Mouse (Mus musculus): ENCODE data around the gene Grin3b. TPM values are rescaled to one million over a fixed set of nuclear protein-coding genes. Genes with fewer than 3 reads are reported as not detected.

Gene Grin3b
- total RNA-seq, 2 experiments from 2014 or later: not detected

DNA sequence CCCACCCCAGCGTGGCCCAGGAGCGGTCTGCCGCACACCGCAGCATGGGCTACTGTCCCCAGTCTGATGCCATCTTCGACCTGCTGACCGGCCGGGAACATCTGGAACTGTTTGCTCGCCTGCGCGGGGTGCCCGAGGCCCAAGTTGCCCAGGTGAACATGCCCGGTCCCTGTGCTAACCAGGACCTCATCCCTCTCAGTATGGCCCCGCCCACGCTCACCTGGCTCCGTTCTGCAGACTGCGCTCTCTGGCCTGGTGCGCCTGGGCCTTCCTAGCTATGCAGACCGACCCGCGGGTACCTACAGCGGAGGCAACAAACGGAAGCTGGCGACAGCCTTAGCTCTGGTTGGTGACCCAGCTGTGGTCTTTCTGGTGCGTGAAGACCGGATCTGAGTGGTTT, 43.1 kb downstream of the Grin3b start:
- no peak for ATAC-seq (replicated peaks; ENCODE audit: poor library complexity)

DNA sequence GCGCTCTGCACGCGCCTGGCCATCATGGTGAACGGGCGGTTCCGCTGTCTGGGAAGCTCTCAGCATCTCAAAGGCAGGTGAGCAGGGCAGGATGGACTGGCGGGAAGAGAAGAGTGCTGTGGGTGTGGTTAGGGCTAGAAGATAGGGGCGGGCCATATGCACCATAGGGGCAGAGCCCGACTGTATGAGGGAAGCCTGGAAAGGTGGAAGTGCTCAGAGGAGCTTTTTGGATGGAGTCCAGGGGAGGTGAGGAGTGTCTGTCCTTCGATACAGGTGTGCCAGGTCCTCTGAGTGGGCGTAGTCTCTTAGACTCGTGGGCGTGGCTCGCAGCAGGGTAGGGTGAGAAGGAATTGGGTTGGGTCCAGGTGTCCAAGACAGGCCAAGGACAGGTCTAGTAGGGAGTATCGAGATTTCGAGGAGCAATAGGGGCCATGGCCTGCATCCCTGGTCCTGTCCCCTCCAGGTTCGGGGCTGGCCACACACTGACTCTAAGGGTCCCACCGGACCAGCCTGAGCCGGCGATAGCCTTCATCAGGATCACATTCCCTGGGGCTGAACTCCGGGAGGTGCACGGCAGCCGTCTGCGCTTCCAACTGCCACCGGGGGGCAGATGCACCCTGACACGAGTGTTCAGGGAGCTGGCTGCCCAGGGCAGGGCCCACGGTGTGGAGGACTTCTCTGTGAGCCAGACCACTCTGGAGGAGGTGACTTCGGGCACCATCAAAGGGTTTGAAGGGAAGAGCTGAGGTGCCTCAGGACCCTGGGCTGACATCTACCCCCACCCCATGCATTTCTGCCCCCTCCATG, 44.2 kb downstream of the Grin3b start:
- no peak for ATAC-seq (replicated peaks; ENCODE audit: poor library complexity)

DNA sequence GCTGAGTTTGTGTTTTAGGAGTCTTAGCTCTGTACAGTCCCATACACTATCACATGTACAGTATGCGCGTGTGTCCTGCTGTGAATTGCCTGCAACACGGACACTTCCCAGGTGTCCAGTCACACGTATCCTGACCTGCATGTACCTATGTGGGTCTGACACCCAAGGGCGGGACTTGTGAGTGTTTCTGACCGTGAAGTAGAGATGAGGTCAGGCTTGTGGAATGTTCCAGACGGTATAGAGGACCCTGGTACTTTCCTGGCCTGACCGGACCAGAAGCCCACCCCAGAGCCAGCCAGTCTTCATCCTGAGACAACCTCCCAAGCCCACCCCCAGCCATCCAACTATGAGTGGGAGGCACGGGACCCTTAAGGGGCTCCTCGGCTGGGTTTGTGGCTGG, 45.1 kb downstream of the Grin3b start:
- ATAC-seq (replicated peaks; ENCODE audit: poor library complexity): no peak

DNA sequence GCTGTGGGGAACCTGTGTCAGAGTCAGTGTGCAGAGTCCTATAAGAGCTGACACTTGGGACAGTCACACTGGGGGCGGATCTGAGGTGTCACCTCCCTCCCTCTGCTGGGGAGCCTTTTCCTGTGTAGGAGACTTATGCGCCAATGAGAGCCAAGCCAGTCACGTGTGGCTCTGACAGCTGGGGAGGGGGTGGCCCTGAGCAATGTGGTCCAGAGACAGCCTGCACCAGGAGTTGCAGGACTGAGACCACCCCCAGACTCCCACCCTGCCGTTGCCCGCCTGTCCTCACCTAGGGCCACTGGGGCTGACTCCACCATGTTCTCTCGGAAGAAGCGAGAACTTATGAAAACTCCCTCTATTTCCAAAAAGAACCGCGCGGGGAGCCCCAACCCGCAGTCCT, 46.0 kb downstream of the Grin3b start, which contains the start of gene Arhgap45:
Gene Arhgap45 (plus strand): TSS at position 143 of the 400 bp plus-strand sequence.
- ATAC-seq (replicated peaks; ENCODE audit: poor library complexity): peak; percentile 80

DNA sequence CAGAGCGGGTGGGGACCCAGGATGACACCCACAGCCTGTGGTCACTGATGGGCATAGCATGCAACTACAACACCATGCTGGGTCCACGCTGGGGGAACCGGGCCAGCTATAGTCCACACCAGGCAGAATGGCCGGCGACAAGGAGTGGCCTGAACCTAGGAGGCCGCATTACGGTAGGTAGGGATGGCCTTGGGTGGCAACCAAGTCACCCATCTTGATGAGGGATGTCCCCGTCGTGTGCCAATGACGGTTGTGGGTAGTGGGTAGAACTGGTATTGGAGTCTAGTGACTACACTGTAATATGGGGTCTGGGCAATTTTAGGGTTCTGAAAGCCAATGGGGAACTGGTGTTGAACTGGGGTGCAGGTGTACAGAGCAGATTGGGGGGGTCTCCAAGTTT, 46.4 kb downstream of the Grin3b start:
- peak; percentile 26 for ATAC-seq (replicated peaks; ENCODE audit: poor library complexity)

DNA sequence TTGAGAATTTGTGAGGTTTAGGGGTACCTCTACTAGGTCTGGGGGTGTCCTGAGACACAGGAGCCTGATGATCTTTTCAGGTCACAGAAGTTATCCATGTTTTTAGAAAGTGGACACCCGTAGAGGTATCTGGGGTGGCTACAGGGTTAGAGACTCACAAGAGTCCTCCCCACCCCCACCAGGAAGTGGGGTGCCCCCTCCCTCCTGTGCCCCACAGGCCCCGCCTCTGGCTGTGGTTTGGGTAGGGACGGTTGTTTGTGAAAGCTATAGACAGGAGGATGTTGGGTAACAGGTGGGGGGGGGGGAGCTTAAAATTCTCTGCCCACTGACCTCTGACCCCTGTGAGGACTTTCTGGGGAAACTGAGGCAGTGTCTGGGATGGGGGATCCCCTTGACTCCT, 46.8 kb downstream of the Grin3b start:
- peak; percentile 59 for ATAC-seq (replicated peaks; ENCODE audit: poor library complexity)

DNA sequence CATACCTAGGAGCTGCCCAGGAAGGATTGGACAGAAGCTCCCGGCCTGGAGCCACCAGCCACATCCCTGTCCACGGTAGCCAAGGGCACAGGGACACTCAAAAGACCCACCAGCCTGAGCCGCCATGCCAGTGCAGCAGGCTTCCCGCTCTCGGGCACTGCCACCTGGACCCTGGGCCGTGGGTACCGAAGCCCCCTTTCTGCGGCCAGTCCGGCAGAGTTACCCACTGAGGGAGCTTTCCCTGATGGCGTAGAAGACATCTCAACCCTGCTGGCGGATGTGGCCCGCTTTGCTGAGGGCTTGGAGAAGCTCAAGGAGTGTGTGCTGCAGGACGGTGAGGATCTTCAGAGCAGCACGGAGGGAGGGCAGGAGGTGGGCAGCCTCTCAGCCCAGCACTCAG, 47.3 kb downstream of the Grin3b start:
- no peak for ATAC-seq (replicated peaks; ENCODE audit: poor library complexity)

DNA sequence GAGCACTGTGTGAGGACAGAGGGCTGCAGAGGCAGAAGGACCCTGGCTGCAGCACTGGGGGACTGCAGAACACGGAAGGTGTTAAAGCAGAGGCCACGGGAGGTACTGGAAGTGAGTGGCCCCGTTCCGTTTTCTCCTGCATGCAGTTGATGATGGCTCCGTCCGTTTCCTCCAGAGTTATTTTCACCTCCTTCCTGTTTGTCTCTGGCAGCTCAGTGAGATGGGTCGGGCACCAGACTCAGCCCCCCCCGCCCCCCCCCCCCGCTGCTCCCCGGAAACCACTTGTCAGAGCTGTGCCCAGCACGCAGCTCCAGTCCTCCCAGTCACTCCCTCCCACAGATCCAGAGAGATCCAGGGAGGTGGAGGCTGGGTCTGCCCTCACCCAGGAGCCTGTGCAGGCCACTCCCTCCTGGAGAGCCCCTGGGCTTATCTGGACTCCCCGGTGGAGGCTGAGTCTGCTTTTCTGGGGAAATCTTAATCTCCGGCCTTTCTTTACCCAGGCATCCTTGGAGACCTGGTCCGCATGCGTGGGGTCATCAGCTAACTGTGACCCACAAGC, 48.3 kb downstream of the Grin3b start:
- 0 out of 2 replicates have a peak, but pooled peaks have one; percentile 7 for ATAC-seq (replicated peaks; ENCODE audit: poor library complexity)

DNA sequence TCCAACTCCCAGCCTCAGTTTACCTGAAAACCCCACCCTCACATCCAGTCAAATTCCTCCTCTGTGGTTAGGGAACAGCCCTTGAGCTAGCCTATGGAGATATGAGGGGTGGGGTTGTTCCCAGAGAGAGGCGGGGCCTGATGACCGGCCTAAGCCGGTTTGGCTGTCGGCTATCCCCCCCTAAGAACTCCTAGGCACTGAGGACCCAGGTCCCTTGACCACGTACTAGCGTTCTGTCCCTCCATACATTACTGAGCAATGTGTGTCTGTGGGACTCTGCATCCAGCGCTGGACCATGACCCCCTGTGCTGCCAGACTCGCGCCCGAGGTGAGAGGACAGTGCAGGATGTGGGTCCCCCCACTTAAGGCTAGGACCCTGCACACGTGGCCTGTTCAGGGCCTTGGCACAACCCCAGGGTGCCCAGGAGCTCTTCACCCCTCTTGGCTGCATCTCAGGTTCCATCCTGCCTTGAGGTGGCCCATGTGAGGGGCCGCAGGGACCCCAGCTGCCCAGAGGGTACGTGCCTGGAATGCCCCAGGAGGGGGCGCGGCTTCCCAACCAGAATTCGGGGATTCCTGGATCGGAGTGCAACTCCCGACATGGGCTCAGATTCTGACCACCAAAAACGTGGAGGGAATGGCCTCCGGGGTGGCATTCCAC, 49.1 kb downstream of the Grin3b start:
- ATAC-seq (replicated peaks; ENCODE audit: poor library complexity): no peak

DNA sequence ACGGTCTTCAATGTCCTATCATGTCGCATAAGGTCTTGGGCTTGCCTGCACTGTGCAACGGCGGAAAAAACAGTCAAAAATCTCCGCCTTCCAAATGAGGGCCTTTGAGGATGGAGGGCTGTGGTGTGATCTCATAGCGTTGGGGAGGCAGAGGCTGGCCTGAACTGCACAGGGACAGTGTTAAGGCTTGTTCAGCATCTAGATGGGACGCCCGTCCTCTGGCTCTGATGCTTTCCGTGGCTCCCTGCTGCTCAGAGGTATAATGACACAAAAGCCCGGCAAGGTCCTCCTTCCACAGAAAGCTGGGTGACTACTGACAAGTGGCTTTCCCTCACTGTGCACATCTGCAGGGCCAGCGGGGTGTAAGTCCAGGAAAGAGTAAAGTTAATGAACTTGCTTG, 49.7 kb downstream of the Grin3b start:
- no peak for ATAC-seq (replicated peaks; ENCODE audit: poor library complexity)

DNA sequence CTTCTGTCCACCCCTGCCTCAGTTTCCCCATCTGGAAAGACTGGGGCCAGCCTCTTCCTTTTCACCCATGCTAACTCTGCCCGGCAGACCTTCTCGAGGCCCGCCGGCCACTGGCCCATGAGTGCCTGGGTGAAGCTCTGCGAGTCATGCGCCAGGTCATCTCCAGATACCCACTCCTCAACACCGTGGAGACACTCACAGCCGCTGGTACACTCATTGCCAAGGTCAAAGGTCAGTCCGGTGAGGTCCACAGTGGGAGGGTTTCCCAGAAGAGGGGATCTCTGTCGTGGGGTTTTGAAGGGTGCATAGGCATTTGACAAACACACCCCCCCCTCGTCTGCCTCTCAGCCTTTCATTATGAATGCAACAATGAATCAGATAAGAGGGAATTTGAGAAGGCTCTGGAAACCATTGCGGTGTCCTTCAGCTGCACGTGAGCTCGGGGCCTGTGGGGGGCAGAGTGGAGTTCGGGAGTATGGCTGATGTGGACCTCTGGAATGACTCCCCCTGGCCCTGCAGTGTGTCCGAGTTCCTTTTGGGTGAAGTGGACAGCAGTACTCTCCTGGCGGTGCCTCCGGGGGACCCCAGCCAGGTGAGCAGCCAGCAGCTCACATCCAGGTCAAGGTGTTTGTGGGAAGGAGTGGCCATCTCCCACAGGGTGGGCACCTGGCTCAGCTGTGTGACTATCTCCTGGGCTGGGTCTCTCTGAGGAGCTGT, 50.2 kb downstream of the Grin3b start:
- ATAC-seq (replicated peaks; ENCODE audit: poor library complexity): no peak

DNA sequence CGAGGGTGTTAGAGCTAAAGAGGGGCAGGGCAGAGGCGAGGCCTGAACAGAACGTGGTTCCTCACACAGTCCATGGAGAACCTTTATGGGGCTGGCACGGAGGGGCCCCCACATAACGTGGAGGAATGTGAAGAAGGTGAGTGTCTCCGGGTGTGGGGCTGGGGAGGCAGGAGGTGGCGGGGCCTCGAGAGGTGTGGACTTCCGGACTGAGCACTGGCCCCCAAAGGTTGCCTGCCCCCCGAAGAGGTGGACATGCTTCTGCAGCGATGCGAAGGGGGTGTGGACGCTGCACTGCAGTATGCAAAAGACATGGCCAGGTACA, 50.8 kb downstream of the Grin3b start:
- no peak for ATAC-seq (replicated peaks; ENCODE audit: poor library complexity)

DNA sequence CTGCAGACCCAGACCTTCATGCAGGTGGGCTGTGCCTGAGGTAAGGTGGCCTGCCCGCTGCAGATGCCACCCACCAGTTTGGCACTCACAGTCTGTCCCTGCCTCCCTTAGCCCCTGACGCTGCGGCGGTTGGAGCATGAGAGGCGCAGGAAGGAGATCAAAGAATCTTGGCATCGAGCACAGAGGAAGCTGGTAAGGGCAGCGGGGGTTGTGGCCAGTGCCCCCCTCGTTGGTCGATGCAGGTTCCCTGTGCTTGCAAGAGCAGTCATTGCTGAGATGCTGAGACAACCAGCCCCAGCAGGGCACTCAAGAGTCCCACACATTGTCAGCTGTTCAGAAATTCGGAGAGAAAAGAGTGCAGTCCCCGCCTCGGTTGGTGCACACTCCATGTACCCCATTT, 51.6 kb downstream of the Grin3b start:
- no peak for ATAC-seq (replicated peaks; ENCODE audit: poor library complexity)

DNA sequence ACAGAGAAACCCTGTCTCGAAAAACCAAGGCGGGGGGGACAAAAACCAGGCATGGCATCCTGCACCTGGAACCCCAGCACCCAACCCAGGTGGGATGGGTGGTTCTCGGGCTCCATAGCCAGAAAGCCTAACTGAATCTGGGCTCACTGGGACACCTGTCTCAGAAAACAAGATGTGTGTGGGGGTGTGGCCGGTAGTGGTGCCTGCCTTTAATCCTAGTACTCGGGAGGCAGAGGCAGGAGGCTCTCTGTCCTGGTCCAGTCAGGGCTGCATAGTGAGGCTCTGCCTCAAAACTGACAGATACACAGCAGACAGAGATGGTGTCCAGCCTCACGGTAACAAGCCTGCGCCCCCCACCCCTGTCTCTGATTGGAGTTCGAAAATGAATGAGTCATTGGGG, 52.3 kb downstream of the Grin3b start:
- no peak for ATAC-seq (replicated peaks; ENCODE audit: poor library complexity)

DNA sequence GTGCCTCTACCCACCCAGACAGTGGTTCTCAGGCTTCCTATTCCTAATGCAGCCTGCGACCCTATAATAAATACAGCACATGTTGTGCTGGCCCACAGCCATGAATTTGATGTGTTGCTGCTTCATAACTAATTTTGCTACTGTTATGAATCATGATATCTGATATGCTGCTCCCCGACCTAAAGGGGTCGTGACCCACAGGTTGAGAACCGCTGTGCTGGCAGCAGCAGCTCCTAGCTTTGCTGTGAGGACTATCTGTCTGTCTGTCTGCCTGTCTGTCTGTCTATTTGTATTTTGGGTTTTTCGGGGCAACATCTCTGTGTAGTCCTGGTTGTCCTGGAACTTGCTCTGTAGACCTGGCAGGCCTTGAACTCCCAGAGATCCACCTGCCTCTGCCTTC, 53.2 kb downstream of the Grin3b start:
- ATAC-seq (replicated peaks; ENCODE audit: poor library complexity): no peak

DNA sequence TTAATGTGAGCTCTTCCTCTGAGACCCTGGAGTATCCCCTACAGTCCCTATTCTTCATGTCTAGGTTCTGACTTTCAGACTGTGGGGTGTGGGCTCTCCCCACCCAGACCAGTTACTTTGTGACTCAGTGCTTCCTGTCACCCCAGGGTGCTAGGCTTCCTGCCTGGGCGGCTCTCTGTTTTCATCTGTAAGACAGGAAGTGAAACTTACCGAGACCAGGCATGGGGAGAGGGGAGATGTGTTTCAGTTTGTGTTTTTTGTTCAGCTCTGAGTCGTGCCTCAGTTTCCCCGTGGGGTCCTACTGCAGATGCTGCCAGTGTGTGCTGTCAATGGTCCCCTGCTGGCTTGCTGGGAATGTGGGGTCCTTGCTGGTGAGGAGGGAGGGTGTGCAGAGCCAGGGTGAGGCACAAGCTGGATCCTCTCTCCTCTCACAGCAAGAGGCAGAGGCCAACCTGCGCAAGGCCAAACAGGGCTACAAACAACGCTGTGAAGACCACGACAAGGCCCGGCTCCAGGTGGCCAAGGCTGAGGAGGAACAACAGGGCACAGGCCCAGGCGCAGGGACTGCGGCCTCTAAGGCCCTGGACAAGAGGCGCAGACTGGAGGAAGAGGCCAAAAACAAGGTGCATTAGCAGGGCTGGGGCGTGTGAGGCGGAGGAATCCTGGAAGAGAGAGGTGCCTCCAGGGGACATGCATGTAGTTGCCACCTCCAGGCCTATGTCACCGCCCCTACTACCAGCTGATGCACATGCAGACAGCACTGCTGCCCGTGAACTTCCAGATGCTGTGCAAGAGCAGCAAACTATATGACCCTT, 53.9 kb downstream of the Grin3b start:
- peak; percentile 44 for ATAC-seq (replicated peaks; ENCODE audit: poor library complexity)

DNA sequence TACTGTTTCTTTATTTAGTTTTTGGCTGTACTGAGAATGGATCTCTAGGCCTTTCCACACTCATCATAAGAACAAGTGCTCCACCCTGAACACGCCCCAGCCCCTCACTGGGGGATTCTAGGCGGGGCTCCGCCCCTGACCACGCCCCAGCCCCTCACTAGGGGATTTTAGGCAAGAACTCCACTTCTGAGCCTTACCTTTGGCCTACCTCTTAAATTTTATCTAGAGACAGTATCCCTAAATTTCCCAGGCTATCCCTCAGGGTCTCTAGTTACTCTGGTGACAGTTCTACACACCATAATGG, 54.5 kb downstream of the Grin3b start:
- no peak for ATAC-seq (replicated peaks; ENCODE audit: poor library complexity)

DNA sequence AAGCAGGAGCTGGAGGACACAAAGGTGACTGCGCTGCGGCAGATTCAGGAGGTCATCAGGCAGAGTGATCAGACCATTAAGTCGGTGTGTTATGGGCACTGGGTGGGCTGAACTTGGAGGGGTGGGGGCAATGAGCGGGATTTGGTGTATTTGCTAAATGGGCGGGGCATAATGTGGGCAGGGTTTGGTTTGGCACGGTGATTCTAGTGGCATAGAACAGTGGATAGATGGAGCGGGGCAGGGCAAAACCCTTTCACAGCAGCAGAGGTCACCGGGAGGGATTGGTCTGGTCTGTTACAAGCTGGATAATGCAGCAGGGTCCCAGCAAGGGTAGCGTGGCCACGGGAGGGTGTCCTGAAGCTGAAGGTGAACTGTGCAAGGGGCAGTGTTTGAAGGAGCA, 54.9 kb downstream of the Grin3b start:
- no peak for ATAC-seq (replicated peaks; ENCODE audit: poor library complexity)

DNA sequence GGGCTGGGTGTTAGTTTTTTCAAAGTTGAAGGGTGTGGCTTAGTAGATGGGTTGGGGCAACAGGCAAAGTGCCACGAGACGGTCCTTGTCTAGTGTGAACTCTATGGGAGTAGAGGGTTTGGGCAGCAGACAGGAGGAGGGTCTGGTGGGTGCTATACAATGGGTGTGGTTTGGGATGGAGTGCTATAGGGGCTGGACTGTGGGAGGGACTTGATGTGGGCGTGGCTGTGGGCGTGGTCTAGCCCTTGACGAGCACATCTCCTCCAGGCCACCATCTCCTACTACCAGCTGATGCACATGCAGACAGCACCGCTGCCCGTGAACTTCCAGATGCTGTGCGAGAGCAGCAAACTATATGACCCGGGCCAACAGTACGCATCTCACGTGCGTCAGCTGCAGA, 55.4 kb downstream of the Grin3b start:
- ATAC-seq (replicated peaks; ENCODE audit: poor library complexity): peak; percentile 57
